Mouse (Mus musculus) liver, adult 2 months (tissue): ENCODE measurements around the gene Dnajb4. TPM values are rescaled to one million over a fixed set of nuclear protein-coding genes. Genes with fewer than 3 reads are reported as not detected.
A peak's percentile ranks its signal among the peaks of the same experiment; 100 is the strongest.

Source experiments
- DNase-seq: peaks from one replicate; pipeline ENCODE4 v3.0.0-alpha.2; 2011; ENCODE audit warnings: low read depth, low spot score; ENCODE audit errors: extremely low read depth
- H3K27ac ChIP-seq: fragments of 200-500 bp; replicated peaks from 2 replicates; pipeline ENCODE4 v1.5.1; 2012; ENCODE audit warnings: low read depth, mild to moderate bottlenecking, control low read depth, inconsistent platforms, low read length; ENCODE audit not compliant: insufficient read depth
- H3K27me3 ChIP-seq: fragments of 200-500 bp; 2 replicates; pipeline ENCODE4 v1.6.1; 2012; ENCODE audit warnings: mild to moderate bottlenecking, moderate library complexity, low read length, inconsistent platforms; ENCODE audit not compliant: control insufficient read depth, insufficient read depth
- H3K36me3 ChIP-seq: fragments of 200-500 bp; 2 replicates; pipeline ENCODE4 v1.6.1; 2012; ENCODE audit warnings: low read length, inconsistent platforms; ENCODE audit not compliant: control insufficient read depth, insufficient read depth
- H3K4me1 ChIP-seq: fragments of 200-500 bp; 2 replicates; pipeline ENCODE4 v1.6.1; 2011; ENCODE audit warnings: low read length; ENCODE audit not compliant: control insufficient read depth, insufficient read depth
- H3K4me3 ChIP-seq: fragments of 200-500 bp; 2 replicates; pipeline ENCODE4 v1.5.1; 2011; ENCODE audit warnings: low read depth, mild to moderate bottlenecking, control low read depth, low read length, moderate library complexity; ENCODE audit not compliant: insufficient read depth
- H3K79me2 ChIP-seq: fragments of 200-500 bp; 2 replicates; pipeline ENCODE4 v1.6.1; 2012; ENCODE audit warnings: inconsistent platforms, mild to moderate bottlenecking, low read length, moderate library complexity; ENCODE audit not compliant: control insufficient read depth, insufficient read depth
- H3K9ac ChIP-seq: fragments of 200-500 bp; 2 replicates; pipeline ENCODE4 v1.6.1; 2012; ENCODE audit warnings: low read depth, mild to moderate bottlenecking, control low read depth, inconsistent platforms, low read length
- CTCF ChIP-seq: fragments of 200-500 bp; IDR thresholded peaks from 2 replicates; pipeline ENCODE4 v1.5.1; 2011; ENCODE audit warnings: low read depth, low read length, control low read depth
- POLR2A ChIP-seq: fragments of 200-500 bp; IDR thresholded peaks from 2 replicates; pipeline ENCODE4 v1.6.1; 2011; ENCODE audit warnings: low read length, control low read depth; ENCODE audit not compliant: insufficient read depth; ENCODE audit errors: extremely low read depth
- WGBS: fragments of 180-500 bp; shearing (Covaris S2); methylation state at CpG from one replicate; pipeline ENCODE4 v1.1.7; 2018; 5-methylcytosine and 5-hydroxymethylcytosine counted together
- polyA plus RNA-seq: library from polyadenylated mRNA; depleted of rRNA; stranded (reverse); fragments of >200 nt; gene quantifications from 2 replicates; pipeline ENCODE4 v1.2.3, GENCODE M21; 2012
- total RNA-seq: library from RNA; depleted of rRNA; stranded (reverse); fragments of >200 nt; gene quantifications from 2 replicates; pipeline ENCODE4 v1.2.3, GENCODE M21; 2014

Gene Dnajb4
- total and polyA plus RNA-seq, 2 experiments = 5.3 to 22.4 TPM

- no peaks in the 10 kb centered on the region for H3K36me3 ChIP-seq
- no peak overlapping the region for H3K4me3 ChIP-seq
- peaks cover 6% of the 10 kb centered on the region; the same call in 1 of the 2 replicates for H3K27me3 ChIP-seq
- no peak overlapping the region for H3K9ac ChIP-seq
- TF ChIP-seq CTCF = no peak
- TF ChIP-seq POLR2A = no peak
- DNase-seq = no peak
- no peaks in the 10 kb centered on the region for H3K79me2 ChIP-seq
- peaks cover 8% of the 10 kb centered on the region; the same call in 1 of the 2 replicates for H3K4me1 ChIP-seq
- no peak overlapping the region for H3K27ac ChIP-seq
- WGBS = 43% methylated on average over 29 of the region's 29 CpGs
Observed at GRCm38 (mm10) chr3:152166699-152167451, 43.2 kb downstream of the Dnajb4 start.

DNA sequence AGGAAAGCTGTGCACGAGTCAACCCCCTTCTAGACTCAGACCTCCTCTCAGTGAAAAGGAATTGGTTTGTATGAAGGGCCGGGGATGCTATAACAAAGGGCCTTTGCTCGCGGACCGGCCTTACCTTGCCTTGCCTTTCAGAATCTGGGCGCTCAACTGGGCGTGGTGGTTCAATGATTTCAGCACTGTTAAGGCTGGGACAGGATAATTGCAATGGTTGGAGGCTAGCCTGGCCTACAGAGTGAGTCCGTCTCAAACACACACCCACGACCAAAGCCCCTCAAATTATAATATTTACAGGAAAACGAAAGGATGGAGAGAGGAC lies 44.0 kb downstream of the Dnajb4 start, which contains the start of gene Gipc2:
Gene Gipc2, minus strand, starts transcription at position 132 of the 325 bp plus-strand sequence.
- H3K36me3 ChIP-seq = no peaks in the 10 kb centered on the region
- 17% methylated on average over 10 of the region's 10 CpGs for WGBS
- no peak within 1 kb of the TSS for H3K27ac ChIP-seq

GRCm38 (mm10) chr3:152165351-152166098 lies 44.6 kb downstream of the Dnajb4 start:
- peaks cover 6% of the 10 kb centered on the region; the same call in 1 of the 2 replicates for H3K27me3 ChIP-seq

More for the DNA sequence above, 44.0 kb downstream of the Dnajb4 start, which contains the start of gene Gipc2:
- Histone ChIP-seq H3K4me1 (peaks cover 8% of the 10 kb centered on the region; the same call in 1 of the 2 replicates), H3K9ac (peak within 1 kb of the TSS; percentile 74), H3K79me2 (no peaks in the 10 kb centered on the region), H3K4me3 (peak within 1 kb of the TSS; percentile 82), H3K27me3 (peaks cover 6% of the 10 kb centered on the region; the same call in 1 of the 2 replicates)
- DNase-seq = no peak
- TF ChIP-seq CTCF (no peak), POLR2A (no peak)

DNA sequence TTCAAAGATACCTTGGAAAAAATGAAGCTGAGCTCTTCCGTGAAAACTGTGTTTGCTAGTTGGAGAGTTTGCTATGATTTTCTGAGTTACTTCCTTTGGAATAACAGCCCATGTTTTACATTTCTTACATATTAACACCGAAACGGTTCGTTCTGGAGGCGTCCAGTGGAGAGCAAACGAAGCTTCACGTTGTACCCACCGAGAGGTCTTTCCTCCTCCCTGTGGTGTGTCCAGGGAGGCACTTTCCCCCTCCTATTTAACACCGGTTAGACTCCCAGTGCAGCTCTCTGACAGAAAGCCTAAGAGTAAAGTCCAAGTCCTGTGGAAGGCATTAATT lies 45.1 kb downstream of the Dnajb4 start:
- H3K27me3 ChIP-seq = peaks cover 6% of the 10 kb centered on the region; the same call in 1 of the 2 replicates
- no peaks in the 10 kb centered on the region for H3K79me2 ChIP-seq
- WGBS = 31% methylated on average over 9 of the region's 9 CpGs
- no peaks in the 10 kb centered on the region for H3K36me3 ChIP-seq
- no peak overlapping the region for H3K27ac ChIP-seq
- peaks cover 8% of the 10 kb centered on the region; the same call in 1 of the 2 replicates for H3K4me1 ChIP-seq
- H3K9ac ChIP-seq = no peak overlapping the region
- TF ChIP-seq CTCF (no peak), POLR2A (no peak)
- no peak overlapping the region for H3K4me3 ChIP-seq
- no peak for DNase-seq

More at GRCm38 (mm10) chr3:152165351-152166098, 44.6 kb downstream of the Dnajb4 start:
- Histone ChIP-seq H3K79me2 (no peaks in the 10 kb centered on the region), H3K4me1 (peaks cover 8% of the 10 kb centered on the region; the same call in 1 of the 2 replicates), H3K9ac (peak overlapping the region; percentile 74), H3K27ac (no peak overlapping the region), H3K36me3 (no peaks in the 10 kb centered on the region), H3K4me3 (peak overlapping the region; percentile 82)
- TF ChIP-seq CTCF = no peak
- TF ChIP-seq POLR2A = no peak
- no peak for DNase-seq
- 2% methylated on average over 53 of the region's 53 CpGs for WGBS

DNA sequence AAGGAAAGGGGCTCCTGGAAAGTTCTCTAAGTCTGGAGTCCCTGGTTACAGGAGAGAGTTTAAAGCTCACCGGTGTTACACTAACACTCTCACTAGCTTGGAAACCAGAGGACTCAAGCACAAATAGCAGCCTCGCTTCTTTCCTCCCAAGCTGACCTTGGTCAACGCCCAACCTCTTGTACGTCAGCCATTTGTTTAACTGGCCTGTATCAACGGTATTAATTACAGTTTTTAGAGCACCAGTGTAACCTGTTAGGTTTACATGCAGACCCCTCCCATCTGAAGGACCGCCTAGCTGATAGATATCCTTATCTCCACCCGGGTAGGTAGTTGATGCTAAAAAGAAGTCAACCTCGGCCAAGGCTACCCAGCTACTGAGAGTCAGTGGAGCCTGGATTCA lies 46.8 kb downstream of the Dnajb4 start:
- H3K36me3 ChIP-seq = no peaks in the 10 kb centered on the region
- H3K9ac ChIP-seq = no peak overlapping the region
- no peak overlapping the region for H3K27ac ChIP-seq
- H3K27me3 ChIP-seq = peaks cover 6% of the 10 kb centered on the region; the same call in 1 of the 2 replicates
- H3K4me3 ChIP-seq = no peak overlapping the region
- TF ChIP-seq CTCF = no peak
- no peak for TF ChIP-seq POLR2A
- DNase-seq = no peak
- 86% methylated on average over 8 of the region's 8 CpGs for WGBS
- H3K4me1 ChIP-seq = peaks cover 8% of the 10 kb centered on the region; the same call in 1 of the 2 replicates
- H3K79me2 ChIP-seq = no peaks in the 10 kb centered on the region
